Mouse (Mus musculus): ENCODE results near the gene Iqsec1.

The Iqsec1 gene

DNA sequence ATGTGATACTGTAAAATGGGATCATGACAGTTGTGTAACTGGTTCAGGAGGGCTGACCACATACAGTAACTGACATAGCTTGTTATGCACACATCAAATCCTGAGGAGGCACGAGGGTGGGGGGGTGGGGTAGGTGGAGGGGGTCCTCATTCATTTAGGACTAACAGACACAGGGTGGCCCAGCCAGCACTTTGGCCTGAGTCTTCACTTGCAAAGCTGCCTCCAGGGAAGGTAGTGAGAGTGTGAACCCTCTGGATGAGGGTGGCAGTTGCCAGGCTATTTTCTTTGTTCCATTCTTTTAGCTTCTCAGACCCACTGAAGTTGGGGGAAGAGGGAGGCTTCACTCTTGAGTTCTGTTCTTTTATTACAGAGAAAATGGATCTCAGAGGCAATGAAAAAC is 177.9 kb downstream of the Iqsec1 start:
- peak; percentile 53 for DNase-seq

DNA sequence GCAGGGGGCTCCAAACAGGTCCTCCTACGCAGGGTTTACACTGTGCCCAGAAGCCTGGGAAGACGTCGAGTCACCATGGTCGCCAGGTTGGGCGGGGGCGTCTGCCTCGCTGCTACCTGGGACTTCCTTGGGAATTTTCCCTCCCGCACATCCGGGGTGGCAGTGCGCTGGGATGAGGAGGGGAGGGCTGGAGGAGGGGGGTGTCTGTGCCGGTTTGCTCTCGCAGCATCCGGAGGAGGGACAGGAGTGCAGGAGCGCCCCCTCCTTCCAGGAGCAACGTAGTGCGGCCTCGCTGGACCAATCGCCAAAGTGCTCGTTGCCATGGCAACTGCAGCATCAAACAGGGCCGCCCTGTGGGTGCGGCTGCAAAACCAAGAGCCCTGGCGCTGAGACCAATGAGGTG is 178.5 kb downstream of the Iqsec1 start:
- peak; percentile 98 for DNase-seq

DNA sequence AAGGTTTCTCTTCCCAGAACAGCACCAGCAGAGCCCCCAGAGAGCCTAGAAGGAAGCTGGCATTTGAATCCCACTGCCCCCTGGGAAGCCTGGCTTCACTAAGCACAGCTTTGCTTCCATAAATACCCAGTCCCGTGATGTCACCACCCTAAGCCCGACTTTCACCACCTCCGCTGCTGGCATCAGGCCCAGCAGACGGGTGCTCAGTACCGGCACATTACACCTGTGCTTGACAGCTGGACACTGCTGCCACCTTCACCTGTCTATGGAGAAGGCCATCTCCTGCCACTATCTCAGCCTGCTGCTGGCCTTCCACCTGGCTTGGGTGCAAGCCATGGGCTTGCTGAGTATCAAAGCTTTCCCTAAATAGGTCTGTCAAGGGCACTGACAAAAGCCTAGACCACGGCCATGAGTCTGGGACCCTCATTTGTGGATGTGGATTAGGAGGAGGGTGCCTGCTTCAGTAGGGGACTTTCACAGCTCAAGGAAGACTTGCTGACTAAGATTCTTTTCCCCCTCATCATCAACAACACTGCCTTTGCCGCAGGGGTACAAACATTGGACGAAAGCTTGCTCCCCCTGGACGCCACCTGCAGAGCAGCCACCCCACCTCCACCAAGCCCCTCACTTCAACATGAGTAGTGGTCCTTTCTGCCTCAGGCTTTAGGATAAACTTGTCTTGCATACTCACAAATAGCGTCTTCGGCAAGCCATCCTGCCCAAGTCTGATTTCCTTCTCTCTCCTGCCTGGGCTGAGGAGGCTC is 179.2 kb downstream of the Iqsec1 start:
- DNase-seq: peak; percentile 86

DNA sequence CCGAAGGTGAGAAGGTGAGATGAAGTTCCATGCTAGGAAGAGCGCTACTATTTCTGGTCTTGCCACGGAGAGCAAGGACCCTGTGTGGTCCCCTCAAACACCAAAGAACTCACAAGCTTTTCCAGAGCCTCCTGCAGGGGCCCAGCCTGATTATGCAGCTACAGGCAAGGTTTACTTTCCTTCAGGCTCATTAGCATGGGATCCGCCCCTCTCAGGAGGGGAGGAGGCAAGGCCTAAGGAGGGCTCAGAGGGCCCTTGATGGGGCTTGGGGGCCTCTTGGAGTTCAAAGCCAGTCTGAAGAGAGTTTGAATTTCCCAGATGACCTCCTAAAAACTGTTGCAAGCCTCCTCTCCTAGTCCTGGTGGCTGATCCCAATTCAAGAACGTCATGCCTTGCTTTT is 179.9 kb downstream of the Iqsec1 start:
- DNase-seq: peak; percentile 71

DNA sequence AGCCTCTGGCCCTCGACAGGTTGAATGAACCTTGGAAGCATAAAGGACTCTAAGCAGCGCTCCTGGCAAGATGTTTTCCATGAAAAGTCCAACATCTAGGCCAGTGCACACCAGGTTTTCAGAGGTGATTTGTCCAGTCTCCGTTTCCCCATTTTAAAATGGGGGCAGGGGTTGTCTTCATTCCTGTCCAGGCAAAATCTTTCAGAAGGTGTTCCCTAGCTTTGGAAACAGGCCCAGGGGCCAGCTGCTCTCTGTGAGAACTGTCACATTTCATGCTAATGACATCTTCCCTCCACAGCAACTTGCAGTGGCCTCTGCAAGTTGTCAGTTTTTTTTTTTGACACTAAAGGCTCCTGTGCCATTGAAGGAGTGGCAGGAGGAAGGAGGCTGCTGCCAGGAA is 180.4 kb downstream of the Iqsec1 start:
- DNase-seq: peak; percentile 66

DNA sequence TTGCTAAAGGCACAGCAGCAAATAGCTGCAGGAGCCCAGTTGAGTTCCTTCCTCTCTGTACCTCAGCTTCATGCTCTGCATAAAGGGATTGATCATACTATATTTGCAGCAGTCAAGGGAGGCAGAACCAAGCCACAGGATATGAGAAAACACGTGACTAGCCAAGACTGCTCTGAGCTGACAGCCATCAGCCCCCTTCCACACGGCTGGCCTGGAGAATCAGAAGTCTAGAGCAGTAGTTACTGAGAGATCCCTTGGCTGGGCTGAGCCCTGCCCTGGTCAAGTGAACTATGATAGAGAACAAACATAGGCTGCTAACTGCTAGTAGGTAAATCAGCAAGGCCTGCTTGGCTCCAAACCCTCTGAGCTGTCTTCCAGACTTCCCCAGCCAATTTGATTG is 180.9 kb downstream of the Iqsec1 start:
- DNase-seq: peak; percentile 47

DNA sequence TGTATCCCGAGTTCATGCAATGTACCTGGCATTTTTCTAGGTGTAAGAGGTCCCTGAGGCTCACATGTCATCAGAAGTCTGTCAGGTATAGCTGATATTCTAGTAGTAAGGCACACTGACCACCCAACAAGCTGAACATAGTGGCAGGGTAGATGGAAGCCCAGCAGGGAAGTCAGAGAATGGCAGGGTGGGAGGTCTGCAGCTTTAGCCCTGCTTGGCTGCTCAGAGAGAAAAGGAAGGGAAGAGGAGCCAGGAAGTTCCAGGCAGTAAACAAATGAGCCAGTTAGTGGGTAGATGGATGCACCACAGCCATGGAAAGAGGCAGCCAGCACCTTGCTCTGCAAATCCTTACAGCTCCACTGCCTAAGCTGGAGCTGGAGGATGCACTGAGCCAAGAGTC is 181.7 kb downstream of the Iqsec1 start:
- peak; percentile 43 for DNase-seq

DNA sequence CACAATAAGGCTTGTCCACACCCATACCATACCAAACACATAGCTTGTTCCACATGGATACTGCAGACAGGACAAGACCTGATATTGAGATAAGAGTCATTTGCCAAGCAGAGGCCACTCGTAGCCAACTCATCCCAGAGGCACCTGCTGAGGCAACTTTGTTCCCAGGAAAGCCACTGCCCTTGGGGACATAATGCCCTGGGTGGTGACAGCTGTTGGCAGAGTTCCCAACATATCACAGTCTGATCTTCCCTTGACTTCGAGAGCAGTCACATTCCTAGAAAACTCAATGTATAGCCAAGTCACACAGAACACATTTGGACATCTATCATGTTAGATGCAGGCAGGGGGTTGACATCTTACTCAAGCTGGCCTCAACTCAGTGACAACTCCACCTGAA is 183.4 kb downstream of the Iqsec1 start:
- DNase-seq: peak; percentile 54

DNA sequence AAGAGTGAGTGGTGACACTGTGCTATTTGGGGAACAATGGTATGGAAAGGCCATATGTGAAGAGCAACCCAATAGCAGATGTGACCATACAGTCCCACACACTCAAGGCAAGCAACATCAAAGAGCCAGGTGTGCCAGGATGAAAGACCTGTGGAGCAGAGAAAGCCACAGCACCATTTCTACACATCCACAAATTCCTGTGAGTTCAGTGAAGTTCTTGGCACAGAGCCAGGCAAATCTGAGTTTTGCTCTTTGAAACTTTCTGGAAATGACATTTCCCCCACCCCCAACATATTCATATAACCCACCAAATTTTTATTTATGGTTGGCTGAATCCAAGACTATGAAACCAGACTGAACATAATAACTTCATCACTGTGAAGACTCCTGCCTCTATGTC is 183.8 kb downstream of the Iqsec1 start:
- DNase-seq: peak; percentile 33

DNA sequence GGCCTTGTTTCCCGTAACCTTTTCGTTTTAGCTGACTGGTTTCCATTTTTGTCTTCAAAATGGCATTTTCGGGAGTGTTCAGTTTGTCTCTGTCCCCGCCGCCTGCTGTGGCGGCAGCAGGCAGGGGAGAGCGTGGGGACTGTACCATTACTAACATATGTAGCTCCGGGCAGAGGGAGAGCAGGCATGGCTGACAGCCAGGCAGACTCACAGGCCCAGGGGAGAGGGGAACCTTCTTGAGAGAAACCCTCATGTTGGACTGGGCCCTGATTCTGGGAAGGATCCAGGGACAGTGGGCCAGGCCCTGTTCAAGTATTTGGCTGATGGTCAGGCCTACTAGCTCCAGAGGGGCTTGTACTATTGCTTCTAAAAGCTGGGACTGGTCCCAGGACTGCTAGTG is 185.9 kb downstream of the Iqsec1 start:
- DNase-seq: peak; percentile 96

DNA sequence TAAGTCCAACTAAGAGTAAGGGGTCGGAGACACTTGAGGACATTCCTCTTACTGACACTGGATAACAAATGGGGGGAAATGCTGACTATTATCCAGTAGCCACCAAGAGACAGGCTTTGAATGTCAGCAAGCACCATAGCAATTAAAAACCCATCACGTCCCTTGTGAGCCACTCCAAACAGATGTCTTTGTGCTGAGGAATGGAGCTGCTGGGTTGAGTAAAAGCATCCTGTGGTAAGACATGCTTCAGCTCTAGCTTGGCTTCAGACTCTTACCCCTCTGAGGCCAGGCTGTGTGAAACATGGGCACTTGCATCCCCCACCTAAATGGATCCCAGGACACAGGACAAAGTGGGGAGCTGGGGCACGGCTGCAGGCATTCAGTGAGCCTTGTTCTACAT is 186.4 kb downstream of the Iqsec1 start:
- no peak for DNase-seq

DNA sequence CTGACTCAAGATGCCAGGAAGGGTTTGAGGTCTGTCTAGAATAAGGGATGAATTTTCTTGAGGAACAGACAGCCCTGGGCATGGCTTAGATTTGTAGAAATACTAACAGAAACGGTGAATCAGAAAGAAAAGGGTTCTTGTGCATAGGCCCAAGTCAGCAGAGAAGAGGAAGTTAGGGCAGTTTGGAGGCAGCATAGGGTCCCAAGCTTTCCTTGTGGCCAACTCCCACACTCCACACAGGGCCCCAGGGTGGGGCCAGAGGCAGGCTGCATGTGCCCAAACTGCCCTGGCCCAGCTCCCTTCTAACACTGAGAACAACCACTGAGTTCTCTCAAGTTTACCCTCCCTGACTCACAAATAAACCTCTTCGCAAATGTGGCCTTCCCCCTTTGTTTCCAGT is 187.7 kb downstream of the Iqsec1 start:
- peak; percentile 34 for DNase-seq

DNA sequence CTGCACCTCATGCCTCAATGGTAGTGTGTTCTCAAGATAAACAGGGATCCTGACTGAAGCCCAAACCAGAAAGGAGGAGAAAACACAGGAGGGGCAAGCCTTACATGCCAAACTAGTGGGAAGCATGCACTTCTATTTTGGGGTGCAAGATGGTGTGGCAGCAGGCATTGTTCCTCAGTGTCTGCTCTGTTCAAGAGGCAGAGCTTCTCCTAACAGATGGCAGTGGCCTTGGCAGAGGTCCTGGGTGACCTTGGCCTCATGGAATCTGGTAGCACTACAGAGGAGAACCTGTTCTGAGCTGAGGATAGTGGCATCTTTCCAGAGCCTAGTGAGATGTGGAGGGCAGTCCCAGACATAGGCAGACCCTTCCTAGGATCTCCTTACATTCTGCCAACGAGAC is 189.4 kb downstream of the Iqsec1 start:
- DNase-seq: peak; percentile 99

DNA sequence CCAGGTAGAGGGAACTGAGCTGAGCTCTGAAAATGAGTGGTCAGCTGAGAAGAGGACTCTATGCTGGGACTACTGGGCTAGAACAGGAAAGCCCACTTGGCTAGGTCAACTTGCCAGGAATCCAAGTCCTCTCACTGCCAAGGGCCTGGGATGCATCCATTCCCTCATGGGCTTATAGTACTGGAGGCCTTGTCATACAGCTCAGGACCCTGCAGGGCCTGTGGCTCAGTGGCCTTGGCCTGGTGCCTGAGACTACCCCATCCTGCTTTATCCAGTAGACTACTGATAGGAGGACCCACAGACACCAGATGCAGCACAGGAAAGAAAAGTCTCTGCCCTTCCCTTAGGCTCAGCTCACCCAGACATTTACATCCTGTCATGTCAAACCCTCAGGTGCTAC is 190.3 kb downstream of the Iqsec1 start:
- peak; percentile 75 for DNase-seq

DNA sequence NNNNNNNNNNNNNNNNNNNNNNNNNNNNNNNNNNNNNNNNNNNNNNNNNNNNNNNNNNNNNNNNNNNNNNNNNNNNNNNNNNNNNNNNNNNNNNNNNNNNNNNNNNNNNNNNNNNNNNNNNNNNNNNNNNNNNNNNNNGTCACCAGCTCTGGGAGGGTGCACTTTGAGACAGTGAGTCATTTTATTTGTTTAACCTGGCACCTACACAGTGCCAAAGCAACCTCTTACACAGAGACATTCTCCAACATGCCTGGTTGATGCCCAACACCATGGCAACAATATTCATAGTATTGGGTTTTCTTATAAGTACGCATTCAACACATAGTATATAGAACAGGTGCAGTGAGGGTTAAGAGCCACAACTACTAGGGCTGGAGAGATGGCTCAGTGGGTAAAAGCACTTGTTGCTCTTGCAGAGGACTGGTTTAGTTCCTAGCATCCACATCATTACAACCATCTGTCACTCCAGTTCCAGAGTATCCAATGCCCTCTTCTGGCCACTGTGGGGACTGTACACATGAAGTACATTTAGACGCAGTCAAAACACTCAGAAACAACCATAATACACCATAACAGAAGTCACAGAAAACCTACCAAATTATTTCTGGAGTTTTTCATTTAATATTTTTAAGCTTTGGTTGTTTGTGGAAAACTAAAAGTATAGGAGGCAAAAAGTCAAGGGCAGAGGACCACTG is 191.4 kb downstream of the Iqsec1 start:
- DNase-seq: peak; percentile 25

DNA sequence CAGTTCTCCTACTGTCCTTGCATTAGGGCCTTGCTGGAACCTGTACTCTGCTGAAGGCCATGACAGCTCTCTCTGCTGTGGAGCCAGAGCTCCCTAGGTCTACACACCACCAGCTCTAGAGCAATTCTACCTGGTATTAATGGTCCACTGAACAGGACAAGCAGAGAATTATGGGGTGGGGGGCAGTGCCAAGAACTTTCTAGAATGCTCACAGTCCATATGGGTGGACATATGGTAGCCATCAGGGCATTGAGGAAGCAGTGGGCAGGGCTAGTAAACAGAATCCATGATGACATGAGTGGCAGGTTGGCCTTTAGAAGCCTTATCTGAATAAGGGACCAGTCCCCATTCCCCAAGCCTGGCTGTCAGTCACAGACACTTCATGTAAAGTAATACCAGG is 197.6 kb downstream of the Iqsec1 start:
- peak; percentile 70 for DNase-seq

DNA sequence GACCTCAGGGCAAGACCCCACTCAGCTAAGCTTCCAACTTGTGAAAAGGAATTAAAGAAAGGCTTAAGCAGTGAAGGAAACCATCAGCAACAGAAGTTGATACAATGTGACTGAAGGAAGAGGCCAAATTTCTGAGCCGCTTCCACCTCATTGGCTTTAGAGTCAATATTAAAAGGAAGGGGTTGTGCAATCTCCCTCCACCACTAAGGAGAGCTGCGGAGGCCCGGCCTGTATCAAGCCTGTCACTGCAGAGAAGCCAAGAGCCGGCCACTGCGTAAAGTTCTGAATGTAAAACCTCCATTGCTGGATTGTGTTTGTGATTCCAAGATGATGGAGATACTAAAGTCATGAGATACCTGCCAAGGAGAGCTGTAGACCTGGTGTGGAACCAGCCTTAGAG is 199.0 kb downstream of the Iqsec1 start:
- DNase-seq: no peak

DNA sequence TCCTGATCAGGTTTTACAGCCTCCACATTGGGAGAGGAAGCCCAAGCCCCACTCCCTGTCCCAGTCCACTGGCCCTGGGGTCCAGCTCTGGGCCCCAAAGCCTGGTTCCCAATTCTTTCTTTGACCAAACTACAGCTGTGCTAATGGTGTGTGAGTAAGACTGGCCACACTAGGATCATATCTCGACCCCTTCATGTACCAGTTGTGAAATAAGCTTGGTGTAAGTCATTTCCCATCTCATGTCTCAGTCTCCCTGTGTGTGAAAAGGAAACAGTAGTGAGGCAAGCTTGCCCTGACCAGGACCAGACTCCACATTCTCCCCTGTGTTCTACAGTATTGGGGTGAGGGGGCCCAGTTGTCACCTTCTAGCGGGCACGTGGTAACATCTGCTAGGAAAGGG is 200.9 kb downstream of the Iqsec1 start:
- DNase-seq: no peak

DNA sequence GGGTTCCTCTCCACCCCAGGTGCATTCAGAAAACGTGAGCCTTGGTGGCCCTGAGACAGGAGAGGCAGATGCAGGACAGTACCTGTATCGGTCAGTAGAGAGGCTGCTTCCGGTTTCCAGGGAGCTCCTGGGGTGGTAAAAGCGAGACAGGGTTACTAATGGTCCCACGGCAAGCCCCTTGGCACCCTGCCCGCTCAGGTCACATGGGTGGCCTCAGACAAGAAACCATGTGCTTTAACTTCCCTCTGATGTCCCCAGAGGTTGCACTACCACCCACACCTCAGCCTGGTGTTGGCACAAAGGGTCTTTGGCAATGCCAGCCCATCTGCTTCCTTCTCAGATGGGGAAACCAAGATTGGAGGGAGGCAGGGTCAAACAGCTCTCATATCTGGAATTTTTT is 201.4 kb downstream of the Iqsec1 start:
- DNase-seq: peak; percentile 53

DNA sequence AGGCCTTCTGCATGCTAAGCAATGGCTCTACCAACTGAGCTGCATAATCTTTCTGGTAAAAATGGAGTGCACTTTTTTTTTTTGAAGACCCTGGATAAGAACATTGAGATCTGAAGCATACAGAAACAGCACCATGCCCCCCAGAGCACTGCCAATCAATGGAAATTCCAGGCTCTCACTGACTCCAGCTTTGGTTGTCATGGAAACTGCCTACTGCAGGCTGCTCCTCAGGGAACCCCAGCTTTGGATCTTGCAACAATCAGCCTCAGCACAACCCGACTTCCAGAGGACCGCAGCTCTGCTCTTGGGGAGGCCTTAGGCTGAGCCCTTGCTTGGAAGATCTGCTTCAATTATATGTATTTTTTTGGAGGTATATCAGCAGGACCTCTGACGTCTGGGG is 201.9 kb downstream of the Iqsec1 start:
- no peak for DNase-seq

DNA sequence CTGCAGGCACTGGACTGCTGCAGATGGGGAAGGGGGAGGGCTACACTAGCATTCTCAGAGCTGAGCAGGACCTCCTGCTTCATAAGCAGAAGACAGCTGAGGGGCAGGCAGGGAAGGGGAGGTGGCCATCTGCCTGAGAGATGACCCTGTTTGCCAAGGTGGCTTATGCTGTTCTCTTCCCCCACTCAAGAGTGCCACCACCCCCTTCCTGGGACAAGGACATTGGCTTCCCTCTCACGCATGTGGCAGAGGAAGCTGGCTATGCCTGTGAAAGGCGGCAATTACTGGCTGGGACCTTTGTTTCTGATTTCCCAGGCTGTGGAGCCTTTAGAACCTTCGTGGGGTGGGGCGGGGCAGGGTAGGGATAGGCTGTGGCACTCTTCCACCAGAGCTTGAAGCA is 204.5 kb downstream of the Iqsec1 start:
- peak; percentile 63 for DNase-seq

DNA sequence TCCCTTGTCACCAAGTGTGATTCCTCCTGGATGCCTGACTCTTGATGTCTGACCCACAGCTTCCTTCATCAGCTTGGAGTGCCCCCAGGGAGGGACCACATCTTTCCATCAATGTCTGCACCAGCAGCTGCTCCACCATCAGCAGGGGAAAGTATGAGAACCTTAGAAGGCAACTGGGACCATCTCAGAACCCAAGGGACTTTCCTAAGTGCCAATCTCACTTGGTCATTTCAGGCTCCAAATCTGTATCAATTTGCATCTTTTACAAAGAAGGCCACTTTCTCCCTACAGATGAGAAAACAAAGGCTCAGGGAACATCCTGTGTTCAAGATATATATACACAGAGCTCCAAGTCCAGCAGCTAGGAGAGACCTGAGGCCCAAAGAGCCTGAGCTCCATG is 205.3 kb downstream of the Iqsec1 start:
- DNase-seq: no peak

DNA sequence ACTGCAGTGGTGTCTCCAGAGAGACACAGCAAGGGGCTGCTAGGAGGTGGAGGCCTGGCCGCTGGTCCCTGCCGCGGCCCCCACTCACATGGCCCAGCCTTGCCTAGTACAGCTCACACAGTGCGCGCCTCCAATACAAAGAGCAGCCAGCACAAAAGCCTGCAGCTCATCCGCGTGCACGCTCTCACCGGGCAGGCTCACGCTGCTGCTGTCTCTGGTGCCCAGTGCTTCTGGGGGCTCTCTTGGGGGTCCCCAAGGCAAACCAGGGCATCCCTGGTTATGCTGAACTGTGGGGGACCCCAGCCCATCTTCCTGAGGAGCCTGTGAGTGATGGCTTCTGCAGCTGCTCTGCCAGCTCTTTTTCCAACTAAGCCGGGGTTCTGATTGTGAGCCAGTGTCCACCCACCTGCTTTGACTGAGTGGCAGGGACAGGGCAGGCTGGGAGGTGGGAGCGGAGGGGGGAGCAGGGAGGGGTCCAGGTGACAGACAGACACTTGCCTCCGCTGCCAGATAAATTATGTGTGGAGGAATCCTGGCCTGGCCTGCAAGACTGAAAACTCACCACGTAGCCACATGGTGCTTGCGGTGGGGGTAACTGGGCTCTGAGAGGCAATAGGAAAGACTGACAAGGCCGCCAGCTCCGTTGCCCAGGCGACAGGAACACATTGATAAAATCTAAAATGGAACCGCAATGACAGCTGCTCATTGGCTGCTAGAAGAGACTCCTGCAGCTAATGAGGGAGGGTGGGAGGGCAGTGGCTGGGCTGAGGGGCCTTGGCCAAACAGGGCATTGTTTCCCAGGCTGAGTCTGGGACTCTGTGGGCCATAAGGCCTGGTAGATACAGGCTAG is 206.3 kb downstream of the Iqsec1 start:
- peak; percentile 69 for DNase-seq

DNA sequence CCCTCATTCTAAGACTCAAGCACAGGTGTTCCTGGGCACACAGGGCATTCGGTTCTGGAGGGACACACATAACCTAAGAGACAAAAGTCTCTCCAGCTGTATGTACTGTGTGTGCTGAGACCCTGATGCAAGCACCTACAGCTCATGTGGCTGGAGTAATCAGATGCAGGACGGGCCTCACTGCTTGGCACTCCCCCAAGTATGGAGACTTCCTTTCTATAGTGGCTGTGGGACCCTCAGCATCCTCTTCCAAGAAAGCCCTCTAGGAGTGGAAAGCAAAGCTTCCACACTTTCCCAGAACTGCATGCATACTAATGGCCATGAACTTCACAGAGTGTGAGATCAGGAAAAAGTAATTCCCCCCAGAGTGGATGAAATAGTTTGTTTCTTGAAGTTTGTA is 208.0 kb downstream of the Iqsec1 start:
- no peak for DNase-seq
